Mouse (Mus musculus) megakaryocyte, embryonic 14.5 days (primary cell): ENCODE results near the gene Lima1. TPM values are rescaled to one million over a fixed set of nuclear protein-coding genes. Genes with fewer than 3 reads are reported as not detected.
"Not testable (repeated sequence)": the region's sequence is repeated elsewhere in the genome, so short reads cannot be mapped to it uniquely, and the experiment has no call there.

Source experiments
- H3K27me3 ChIP-seq: replicated peaks from 2 replicates; pipeline ENCODE3; 2012; ENCODE audit warnings: inconsistent platforms
- H3K36me3 ChIP-seq: replicated peaks from 2 replicates; pipeline ENCODE3; 2012; ENCODE audit warnings: low read length, inconsistent platforms, mixed read lengths
- H3K4me1 ChIP-seq: 2 replicates; pipeline ENCODE4 v1.6.1; 2012; ENCODE audit warnings: inconsistent platforms
- H3K4me3 ChIP-seq: replicated peaks from 2 replicates; pipeline ENCODE3; 2012; ENCODE audit warnings: moderate library complexity, mild to moderate bottlenecking, inconsistent platforms
- H3K9me3 ChIP-seq: 2 replicates; pipeline ENCODE4 v1.6.1; 2012; ENCODE audit warnings: inconsistent platforms
- FLI1 ChIP-seq: IDR thresholded peaks from 2 replicates; pipeline ENCODE4 v1.6.1; 2012; ENCODE audit warnings: low read length, inconsistent platforms, mixed read lengths
- GATA1 ChIP-seq: IDR thresholded peaks from 3 replicates; pipeline ENCODE4 v1.6.1; 2012; ENCODE audit warnings: mixed read lengths, low read length, inconsistent platforms, borderline replicate concordance
- polyA plus RNA-seq: library from polyadenylated mRNA; stranded (reverse); fragments of >175 nt; gene quantifications from 2 replicates; pipeline ENCODE4 v1.2.3, GENCODE M21; 2012; ENCODE audit warnings: low replicate concordance; ENCODE audit not compliant: insufficient read depth

Gene Lima1
- polyA plus RNA-seq, result 0.75 and 1.3 TPM in 2 replicates

DNA sequence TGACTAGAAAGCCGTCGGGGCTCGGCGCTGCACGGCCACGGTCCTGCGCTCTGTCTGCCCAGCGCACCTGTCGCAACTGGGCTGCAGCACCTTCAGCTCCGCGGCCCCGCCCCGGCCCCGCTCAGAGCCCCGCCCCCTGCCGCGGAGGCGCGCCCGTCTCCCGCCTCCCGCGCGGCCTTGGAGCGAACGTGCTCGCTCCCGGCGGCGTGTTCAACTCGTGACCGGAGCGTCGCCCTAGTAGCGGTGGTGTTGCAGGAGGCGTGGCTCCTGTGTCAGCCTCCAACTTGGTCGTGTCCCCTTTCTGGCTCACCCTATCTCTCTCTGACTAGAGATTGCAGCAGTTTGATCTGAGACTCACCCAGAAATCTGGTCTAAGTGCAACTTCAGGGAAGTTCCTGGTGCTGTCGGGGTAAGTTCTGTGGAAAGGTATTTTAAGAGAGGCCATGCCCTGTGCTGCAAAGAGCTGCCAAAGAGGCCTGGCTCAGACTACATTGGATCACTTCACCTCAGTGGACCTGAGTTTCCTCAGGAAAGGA is at the start of gene Lima1:
Gene Lima1 (minus strand): TSS at position 123 of the 536 bp plus-strand sequence.
- Histone ChIP-seq H3K4me1 (peaks cover 15% of the 10 kb centered on the region), H3K4me3 (peak within 1 kb of the TSS; percentile 95), H3K9me3 (no peaks in the 10 kb centered on the region), H3K27me3 (peaks cover 59% of the 10 kb centered on the region), H3K36me3 (no peaks in the 10 kb centered on the region)
- TF ChIP-seq GATA1, result no peak
- no peak for TF ChIP-seq FLI1

DNA sequence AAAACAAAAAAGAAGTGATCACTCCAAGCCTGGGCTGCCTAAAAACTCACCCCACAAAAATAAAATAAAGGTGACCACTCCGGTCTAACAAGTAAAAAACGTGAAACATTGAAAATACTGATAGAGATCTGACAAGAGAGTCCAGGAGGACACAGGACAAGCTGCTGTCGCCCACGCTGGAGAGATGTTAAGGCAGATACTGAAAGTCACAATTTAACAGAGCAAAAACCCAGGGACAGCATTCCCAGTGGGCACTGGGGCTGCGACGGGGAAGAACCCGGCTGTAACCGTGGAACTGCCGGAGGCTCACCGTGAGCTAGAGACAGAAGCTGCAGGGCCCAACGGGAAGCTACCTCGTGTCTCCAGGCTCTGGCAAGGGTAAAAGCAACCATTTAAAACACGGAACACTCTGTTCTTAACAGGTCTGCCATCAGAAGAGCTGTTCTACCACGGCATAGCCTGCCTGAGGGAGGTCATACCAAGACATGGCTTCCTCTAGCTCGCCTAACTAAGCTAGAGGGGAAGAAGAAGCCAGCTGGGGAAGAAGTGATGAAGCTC is 44.4 kb upstream of the Lima1 start:
- Histone ChIP-seq H3K9me3 (no peaks in the 10 kb centered on the region), H3K4me3 (no peak overlapping the region), H3K36me3 (no peaks in the 10 kb centered on the region), H3K4me1 (no peaks in the 10 kb centered on the region), H3K27me3 (peaks cover 27% of the 10 kb centered on the region)
- TF ChIP-seq FLI1 (no peak), GATA1 (no peak)

DNA sequence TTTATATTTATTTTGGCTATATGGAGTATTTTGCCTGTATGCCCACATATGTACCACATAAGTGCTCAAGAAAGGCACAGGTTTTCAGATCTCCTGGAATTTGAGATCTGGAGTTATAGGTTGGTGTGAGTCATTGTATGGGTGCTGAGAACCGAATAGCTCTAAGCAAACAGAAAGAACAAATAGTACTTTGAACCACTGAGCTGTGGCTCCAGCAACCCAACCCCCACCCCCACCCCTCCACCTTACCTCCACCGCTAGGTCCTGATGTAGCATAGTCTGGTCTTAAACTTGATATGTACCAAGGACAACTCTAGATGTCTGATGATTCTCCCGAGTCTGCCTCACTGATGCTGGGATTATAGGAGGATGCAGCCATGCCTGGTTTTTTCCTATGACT is 42.0 kb upstream of the Lima1 start:
- peaks cover 32% of the 10 kb centered on the region for H3K27me3 ChIP-seq
- H3K36me3 ChIP-seq, result no peaks in the 10 kb centered on the region
- no peak overlapping the region for H3K4me3 ChIP-seq
- TF ChIP-seq GATA1 (no peak), FLI1 (no peak)
- no peaks in the 10 kb centered on the region for H3K9me3 ChIP-seq
- no peaks in the 10 kb centered on the region for H3K4me1 ChIP-seq

DNA sequence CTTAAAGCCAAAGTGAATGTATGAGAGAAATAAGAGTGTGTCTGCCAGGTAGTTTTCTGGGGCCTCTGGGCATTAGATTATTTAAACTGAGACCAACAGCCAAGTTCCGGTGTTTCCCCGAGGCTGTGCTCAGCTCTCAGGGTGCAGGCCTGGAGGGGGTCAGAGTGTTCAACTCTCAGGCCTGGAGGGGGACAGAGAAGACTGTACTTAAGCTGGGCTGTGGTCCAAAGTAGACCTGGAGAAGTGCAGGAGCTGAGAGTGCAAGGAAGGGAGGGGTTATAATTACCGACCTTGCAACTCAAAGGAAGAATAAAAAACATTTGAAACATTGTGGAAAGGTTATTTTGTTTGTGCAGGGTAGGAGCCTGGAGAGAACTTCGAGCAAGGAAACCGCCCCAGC is 39.4 kb upstream of the Lima1 start:
- no peaks in the 10 kb centered on the region for H3K9me3 ChIP-seq
- TF ChIP-seq FLI1 (no peak), GATA1 (no peak)
- H3K27me3 ChIP-seq, result peaks cover 25% of the 10 kb centered on the region
- H3K36me3 ChIP-seq, result no peaks in the 10 kb centered on the region
- H3K4me1 ChIP-seq, result no peaks in the 10 kb centered on the region
- H3K4me3 ChIP-seq, result no peak overlapping the region

DNA sequence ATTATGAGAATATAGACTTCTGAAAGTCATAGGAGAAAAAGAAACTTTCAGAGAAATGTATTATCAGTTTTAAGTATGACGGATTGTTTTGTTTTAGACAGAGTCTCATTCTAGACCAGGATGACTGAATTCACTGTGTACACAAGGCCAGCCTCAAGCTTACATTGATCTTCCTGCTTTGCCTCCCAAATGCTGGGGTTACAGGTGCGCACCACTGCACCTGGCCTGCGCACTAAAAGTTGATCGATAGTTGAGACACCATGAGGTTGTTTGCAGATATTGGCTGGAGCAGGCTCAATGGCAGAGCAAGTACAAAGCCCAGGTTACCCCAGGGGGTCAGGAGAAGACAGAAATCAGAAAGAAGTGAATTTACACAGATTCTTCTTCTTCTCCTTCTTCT is 36.5 kb upstream of the Lima1 start:
- Histone ChIP-seq H3K36me3 (no peaks in the 10 kb centered on the region), H3K9me3 (no peaks in the 10 kb centered on the region), H3K4me3 (no peak overlapping the region), H3K27me3 (peaks cover 22% of the 10 kb centered on the region), H3K4me1 (peaks cover 5% of the 10 kb centered on the region)
- TF ChIP-seq FLI1, result no peak
- no peak for TF ChIP-seq GATA1

DNA sequence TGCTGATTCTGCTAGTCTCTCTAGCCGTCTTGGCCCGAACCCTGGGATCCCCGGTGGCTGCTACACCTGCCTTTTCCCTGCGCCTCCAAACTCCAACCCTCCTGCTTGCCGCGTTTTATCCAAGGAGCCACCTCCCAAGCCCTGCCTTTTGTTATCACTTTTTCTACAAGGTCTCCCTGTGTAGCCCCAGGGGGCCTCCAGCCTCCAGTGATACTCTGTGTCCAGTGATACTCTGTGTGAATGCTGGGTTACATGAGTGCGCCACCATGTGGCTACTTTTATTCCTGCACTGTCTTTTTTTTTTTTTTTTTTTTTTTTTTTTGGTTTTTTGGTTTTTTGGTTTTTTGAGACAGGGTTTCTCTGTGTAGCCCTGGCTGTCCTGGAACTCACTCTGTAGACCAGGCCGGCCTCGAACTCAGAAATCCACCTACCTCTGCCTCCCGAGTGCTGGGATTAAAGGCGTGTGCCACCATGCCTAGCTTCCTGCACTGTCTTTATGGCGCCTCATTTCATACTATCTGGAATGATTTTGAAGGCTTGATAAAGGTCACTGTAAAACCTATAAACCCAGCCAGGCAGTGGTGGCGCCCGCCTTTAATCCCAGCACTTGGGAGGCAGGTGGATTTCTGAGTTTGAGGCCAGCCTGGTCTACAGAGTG is 34.2 kb upstream of the Lima1 start:
- H3K4me3 ChIP-seq, H3K36me3 ChIP-seq: not testable (repeated sequence)

DNA sequence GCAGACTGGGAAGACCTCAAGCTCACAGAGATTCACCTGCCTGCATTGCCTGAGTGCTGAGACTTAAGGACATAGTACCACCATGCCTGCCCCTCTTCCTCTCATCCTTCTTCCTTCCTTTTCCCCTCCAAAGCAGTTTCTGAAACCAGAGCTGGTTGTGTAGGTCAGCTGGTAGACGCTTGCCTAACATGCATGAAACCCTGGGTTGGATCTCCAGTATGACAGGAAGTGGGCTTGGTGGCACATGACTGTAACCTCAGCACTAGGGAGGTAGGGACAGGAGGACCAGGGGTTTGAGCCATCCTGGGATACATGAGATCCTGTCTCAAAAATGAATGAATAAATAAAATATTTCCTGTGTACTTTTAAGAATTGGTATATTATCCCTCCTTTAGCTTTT is 32.3 kb upstream of the Lima1 start:
- Histone ChIP-seq H3K9me3 (no peaks in the 10 kb centered on the region), H3K27me3 (peaks cover 27% of the 10 kb centered on the region), H3K4me3 (no peak overlapping the region), H3K36me3 (no peaks in the 10 kb centered on the region), H3K4me1 (peaks cover 5% of the 10 kb centered on the region)
- no peak for TF ChIP-seq FLI1
- TF ChIP-seq GATA1, result no peak

More for the DNA sequence above, 34.2 kb upstream of the Lima1 start:
- not testable (repeated sequence) for H3K9me3 ChIP-seq, H3K4me1 ChIP-seq
- peaks cover 20% of the 10 kb centered on the region for H3K27me3 ChIP-seq

DNA sequence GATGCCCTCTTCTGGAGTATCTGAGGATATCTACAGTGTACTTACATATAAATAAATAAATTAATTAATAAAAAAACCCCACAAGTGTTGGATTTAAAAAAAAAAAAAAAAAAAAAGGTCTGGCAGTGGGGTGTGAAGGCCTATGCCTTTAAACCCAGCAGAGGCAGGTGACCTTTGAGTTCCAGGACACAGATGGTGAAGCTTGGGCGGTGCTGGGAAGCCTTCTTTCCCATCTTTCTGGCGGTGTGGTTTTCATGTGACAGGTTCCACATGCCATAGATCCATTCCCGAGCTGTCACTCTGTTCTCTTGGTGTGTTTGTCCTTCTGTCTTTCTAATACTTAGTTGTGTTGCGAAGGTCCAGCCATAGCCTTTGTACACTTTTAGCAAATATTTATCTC is 31.8 kb upstream of the Lima1 start:
- no peaks in the 10 kb centered on the region for H3K36me3 ChIP-seq
- TF ChIP-seq GATA1 (no peak), FLI1 (no peak)

DNA sequence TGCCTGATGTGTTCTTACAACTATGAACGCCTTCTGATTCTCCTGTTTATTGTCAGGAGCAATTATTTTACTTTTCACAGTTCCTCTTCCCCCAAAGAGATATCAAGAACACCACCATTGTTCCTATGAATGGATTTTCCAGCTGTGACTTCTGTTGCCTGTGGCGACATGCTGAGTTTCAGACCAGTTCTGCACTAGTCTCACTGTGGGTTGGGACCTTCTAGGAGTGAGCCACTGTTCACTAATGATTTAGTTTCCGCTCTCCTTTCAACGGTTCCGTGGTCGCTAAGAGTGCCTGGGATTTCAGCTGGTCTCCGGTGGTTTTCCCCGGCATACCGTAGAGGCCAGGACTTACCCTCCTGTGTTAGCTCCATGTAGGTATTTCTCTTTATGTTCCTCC is 29.6 kb upstream of the Lima1 start:
- H3K9me3 ChIP-seq, result no peaks in the 10 kb centered on the region
- peaks cover 5% of the 10 kb centered on the region for H3K4me1 ChIP-seq
- TF ChIP-seq GATA1, result no peak
- no peak for TF ChIP-seq FLI1
- H3K27me3 ChIP-seq, result peaks cover 32% of the 10 kb centered on the region
- no peak overlapping the region for H3K4me3 ChIP-seq
- H3K36me3 ChIP-seq, result no peaks in the 10 kb centered on the region

More for the DNA sequence above, 31.8 kb upstream of the Lima1 start:
- Histone ChIP-seq H3K27me3 (peaks cover 27% of the 10 kb centered on the region), H3K9me3 (no peaks in the 10 kb centered on the region), H3K4me1 (peaks cover 5% of the 10 kb centered on the region), H3K4me3 (no peak overlapping the region)

DNA sequence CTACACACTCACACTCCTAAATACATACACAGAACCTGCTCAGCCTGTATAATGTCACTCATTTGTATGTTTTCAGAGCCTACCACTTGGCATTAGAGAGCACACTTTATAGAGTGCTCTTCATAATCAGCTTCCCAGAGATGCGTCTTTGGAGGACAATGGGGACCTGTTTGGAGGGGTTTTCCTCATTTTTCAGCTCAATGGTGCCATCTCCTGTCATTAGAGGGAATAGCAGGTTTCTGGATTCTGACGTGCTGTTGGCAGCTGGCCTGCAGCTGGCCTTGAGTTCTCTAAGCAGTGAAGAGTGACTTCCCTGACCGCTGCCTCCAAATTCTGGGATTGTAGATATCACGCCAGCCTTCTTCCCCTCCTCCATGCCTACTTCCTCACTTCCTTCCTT is 29.1 kb upstream of the Lima1 start:
- H3K27me3 ChIP-seq, result peaks cover 35% of the 10 kb centered on the region
- peaks cover 5% of the 10 kb centered on the region for H3K4me1 ChIP-seq
- no peak overlapping the region for H3K4me3 ChIP-seq
- H3K36me3 ChIP-seq, result no peaks in the 10 kb centered on the region
- no peak for TF ChIP-seq FLI1
- no peak for TF ChIP-seq GATA1
- H3K9me3 ChIP-seq, result no peaks in the 10 kb centered on the region

DNA sequence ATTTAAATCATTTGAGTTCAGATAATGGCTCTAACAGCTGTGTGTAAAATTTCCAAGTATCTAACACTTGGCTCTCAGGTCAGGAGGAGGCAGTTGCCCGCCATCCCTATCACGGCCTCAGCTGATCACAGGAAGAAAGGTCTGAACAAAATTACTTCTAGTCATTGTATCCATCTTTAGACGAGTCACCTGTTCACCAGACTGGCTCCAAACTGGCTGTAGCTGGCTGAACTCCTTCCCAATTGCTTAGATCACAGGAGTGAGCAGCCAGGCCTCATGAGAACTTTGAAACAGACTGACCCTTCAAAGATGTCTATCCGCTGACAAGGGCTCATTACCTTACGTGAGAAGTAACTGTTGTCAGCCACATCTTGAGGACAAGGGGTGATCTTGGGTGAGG is 28.0 kb upstream of the Lima1 start:
- H3K27me3 ChIP-seq, result peaks cover 34% of the 10 kb centered on the region
- H3K4me3 ChIP-seq, result no peak overlapping the region
- no peaks in the 10 kb centered on the region for H3K36me3 ChIP-seq
- H3K9me3 ChIP-seq, result no peaks in the 10 kb centered on the region
- peaks cover 5% of the 10 kb centered on the region for H3K4me1 ChIP-seq
- TF ChIP-seq GATA1, result no peak
- TF ChIP-seq FLI1, result no peak
